Mouse (Mus musculus) gastrocnemius, adult 8-10 months (tissue): ENCODE results near the gene AW551984. TPM values are rescaled to one million over a fixed set of nuclear protein-coding genes. Genes with fewer than 3 reads are reported as not detected.

ENCODE experiments used
- total RNA-seq, 4 experiments: library from RNA; stranded (reverse); gene quantifications; 2 replicates each; pipeline ENCODE4 v1.2.4; 2022

AW551984 gene
- total RNA-seq, 4 experiments from 2014 or later: 0.16 to 0.54 (median 0.34) TPM

Other genes with a start within 250 kb of the AW551984 start
- not detected for gene Olfr951, start 217.0 kb downstream of the AW551984 start, total RNA-seq
- gene Olfr952, start 177.3 kb downstream of the AW551984 start, total RNA-seq: not detected
- not detected for gene Olfr954, start 147.7 kb downstream of the AW551984 start, total RNA-seq
- not detected for gene Olfr955, start 132.5 kb downstream of the AW551984 start, total RNA-seq
- gene Olfr44, start 110.4 kb downstream of the AW551984 start, total RNA-seq: not detected
- not detected for gene Olfr957, start 88.6 kb downstream of the AW551984 start, total RNA-seq
- not detected for gene Olfr958, start 50.3 kb downstream of the AW551984 start, total RNA-seq
- not detected for gene Olfr959, start 28.8 kb downstream of the AW551984 start, total RNA-seq
- not detected for gene Olfr148, start 6.3 kb upstream of the AW551984 start, total RNA-seq
- gene Olfr960, start 17.0 kb upstream of the AW551984 start, total RNA-seq: not detected
- gene Olfr961, start 40.7 kb upstream of the AW551984 start, total RNA-seq: not detected
- not detected for gene Olfr963, start 62.8 kb upstream of the AW551984 start, total RNA-seq
- gene Olfr149, start 102.7 kb upstream of the AW551984 start, total RNA-seq: not detected
- not detected for gene Olfr965, start 107.0 kb upstream of the AW551984 start, total RNA-seq
- not detected for gene Olfr150, start 126.6 kb upstream of the AW551984 start, total RNA-seq
- not detected for gene Olfr967, start 141.8 kb upstream of the AW551984 start, total RNA-seq
- gene Olfr968, start 178.8 kb upstream of the AW551984 start, total RNA-seq: not detected
- not detected for gene Olfr969, start 186.5 kb upstream of the AW551984 start, total RNA-seq
- gene Olfr970, start 204.5 kb upstream of the AW551984 start, total RNA-seq: not detected
- gene Olfr971, start 232.5 kb upstream of the AW551984 start, total RNA-seq: not detected